Mouse (Mus musculus) liver, embryonic 16.5 days (tissue): ENCODE data around the gene Mical2. TPM values are rescaled to one million over a fixed set of nuclear protein-coding genes. Genes with fewer than 3 reads are reported as not detected.

Experiments
- ATAC-seq: fragments of 200-750 bp; cut with Nextera tagmentation; 2 replicates; pipeline ENCODE4 v1.8.0; 2017; ENCODE audit warnings: low read depth, mild to moderate bottlenecking, moderate number of reproducible peaks, moderate library complexity
- H3K27ac ChIP-seq: fragments of 300-500 bp; sonication (generic); 2 replicates; pipeline ENCODE4 v1.5.1; 2014; ENCODE audit warnings: mild to moderate bottlenecking, low read length
- H3K27me3 ChIP-seq: fragments of 300-500 bp; sonication (generic); 2 replicates; pipeline ENCODE4 v1.6.1; 2014; ENCODE audit warnings: low read depth, low read length, mixed read lengths; ENCODE audit not compliant: control insufficient read depth, insufficient read depth
- H3K36me3 ChIP-seq: fragments of 300-500 bp; sonication (generic); 2 replicates; pipeline ENCODE4 v1.6.1; 2014; ENCODE audit warnings: mild to moderate bottlenecking; ENCODE audit not compliant: control insufficient read depth, insufficient read depth
- H3K4me1 ChIP-seq: fragments of 300-500 bp; sonication (generic); 2 replicates; pipeline ENCODE4 v1.6.1; 2014; ENCODE audit warnings: low read depth, low read length, mixed read lengths; ENCODE audit not compliant: control insufficient read depth
- H3K4me2 ChIP-seq: fragments of 300-500 bp; sonication (generic); 2 replicates; pipeline ENCODE4 v1.6.1; 2014; ENCODE audit warnings: low read depth, low read length, mixed read lengths
- H3K4me3 ChIP-seq: fragments of 300-500 bp; sonication (generic); 2 replicates; pipeline ENCODE4 v1.5.1; 2014; ENCODE audit warnings: low read depth, mild to moderate bottlenecking, low read length
- H3K9ac ChIP-seq: fragments of 300-500 bp; sonication (generic); 2 replicates; pipeline ENCODE4 v1.6.1; 2014; ENCODE audit warnings: low read depth, low read length
- H3K9me3 ChIP-seq: fragments of 300-500 bp; sonication (generic); replicated peaks from 2 replicates; pipeline ENCODE4 v1.6.1; 2016; ENCODE audit warnings: low read length; ENCODE audit not compliant: control insufficient read depth
- WGBS: fragments of 180-500 bp; shearing (Covaris S2); extraction: QIAGEN DNeasy Blood & Tissue Kit; methylation state at CpG from one replicate; pipeline ENCODE4 v1.1.7; 2014; ENCODE audit not compliant: insufficient replicate concordance; 5-methylcytosine and 5-hydroxymethylcytosine counted together
- polyA plus RNA-seq: library from polyadenylated mRNA; unstranded; fragments of >200 nt; fragmentation: Nextera tagmentation; extraction: Ambion mirVana; gene quantifications from 2 replicates; pipeline ENCODE4 v1.2.1, GENCODE M21; 2015

The Mical2 gene
- polyA plus RNA-seq, 1 experiment from 2014 or later, result 1.9 TPM

DNA sequence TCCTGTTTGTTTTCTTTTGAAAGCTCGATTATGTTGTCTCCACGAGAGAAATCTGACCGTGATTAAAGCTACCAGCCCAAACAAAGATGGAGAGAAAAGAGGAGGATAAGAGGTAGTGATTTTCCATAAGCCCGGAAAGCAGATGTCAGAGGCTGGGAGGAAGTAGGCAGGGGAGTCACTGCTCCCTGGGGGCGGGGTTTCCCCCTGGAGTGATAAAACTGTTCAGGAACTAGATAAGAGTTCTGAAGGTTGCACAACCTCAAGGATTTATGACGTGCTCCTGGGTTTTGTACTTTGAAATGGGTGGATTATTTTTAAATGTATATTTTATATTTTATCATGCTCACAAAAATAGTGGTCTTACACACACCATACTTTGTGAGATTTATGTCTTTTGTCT is 8.4 kb upstream of the Mical2 start:
- H3K36me3 ChIP-seq, result no peaks in the 10 kb centered on the region
- H3K9ac ChIP-seq, result no peak overlapping the region
- 11% methylated on average over 6 of the region's 6 CpGs for WGBS
- no peak overlapping the region for H3K4me3 ChIP-seq
- no peaks in the 10 kb centered on the region for H3K4me1 ChIP-seq
- H3K27ac ChIP-seq, result no peak overlapping the region
- no peaks in the 10 kb centered on the region for H3K27me3 ChIP-seq
- H3K9me3 ChIP-seq, result no peaks in the 10 kb centered on the region
- 0 out of 2 replicates have a peak, but pooled peaks have one; percentile 30 for ATAC-seq
- H3K4me2 ChIP-seq, result no peak overlapping the region

- WGBS, result 38% methylated on average over 7 of the region's 7 CpGs
- Histone ChIP-seq H3K9me3 (no peaks in the 10 kb centered on the region), H3K4me1 (peaks cover 3% of the 10 kb centered on the region; the same call in 1 of the 2 replicates), H3K36me3 (no peaks in the 10 kb centered on the region), H3K9ac (no peak overlapping the region), H3K27me3 (no peaks in the 10 kb centered on the region; the same call in 1 of the 2 replicates), H3K27ac (no peak overlapping the region), H3K4me2 (no peak overlapping the region), H3K4me3 (no peak overlapping the region)
- no peak for ATAC-seq
Measured at GRCm38 (mm10) chr7:112222733-112223524, 2.7 kb upstream of the Mical2 start.

DNA sequence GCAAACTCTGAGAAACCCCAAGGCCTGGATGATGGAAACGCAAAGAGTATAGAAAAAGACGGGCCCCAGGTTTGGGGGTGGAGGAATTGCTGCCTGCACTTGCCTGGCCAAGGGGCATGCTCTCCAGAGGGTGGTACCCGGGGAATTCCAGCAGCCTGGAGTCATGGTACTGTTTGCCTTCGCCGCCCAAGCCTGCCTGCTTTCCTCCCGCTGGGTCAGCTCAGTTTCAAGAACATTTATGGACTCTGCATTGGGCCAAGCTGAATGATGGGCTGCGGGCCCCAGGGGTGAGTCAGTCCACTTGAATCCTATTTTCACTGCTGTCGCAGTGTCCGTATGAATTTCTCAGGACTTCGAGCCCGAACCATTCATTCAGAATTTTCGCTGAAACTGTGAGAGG is 802 bp upstream of the Mical2 start:
- Histone ChIP-seq H3K9me3 (no peaks in the 10 kb centered on the region), H3K9ac (no peak overlapping the region), H3K36me3 (no peaks in the 10 kb centered on the region), H3K4me3 (no peak overlapping the region), H3K4me2 (no peak overlapping the region), H3K27ac (no peak overlapping the region), H3K27me3 (no peaks in the 10 kb centered on the region; the same call in 1 of the 2 replicates), H3K4me1 (peaks cover 3% of the 10 kb centered on the region; the same call in 1 of the 2 replicates)
- ATAC-seq, result no peak
- 71% methylated on average over 12 of the region's 12 CpGs for WGBS

DNA sequence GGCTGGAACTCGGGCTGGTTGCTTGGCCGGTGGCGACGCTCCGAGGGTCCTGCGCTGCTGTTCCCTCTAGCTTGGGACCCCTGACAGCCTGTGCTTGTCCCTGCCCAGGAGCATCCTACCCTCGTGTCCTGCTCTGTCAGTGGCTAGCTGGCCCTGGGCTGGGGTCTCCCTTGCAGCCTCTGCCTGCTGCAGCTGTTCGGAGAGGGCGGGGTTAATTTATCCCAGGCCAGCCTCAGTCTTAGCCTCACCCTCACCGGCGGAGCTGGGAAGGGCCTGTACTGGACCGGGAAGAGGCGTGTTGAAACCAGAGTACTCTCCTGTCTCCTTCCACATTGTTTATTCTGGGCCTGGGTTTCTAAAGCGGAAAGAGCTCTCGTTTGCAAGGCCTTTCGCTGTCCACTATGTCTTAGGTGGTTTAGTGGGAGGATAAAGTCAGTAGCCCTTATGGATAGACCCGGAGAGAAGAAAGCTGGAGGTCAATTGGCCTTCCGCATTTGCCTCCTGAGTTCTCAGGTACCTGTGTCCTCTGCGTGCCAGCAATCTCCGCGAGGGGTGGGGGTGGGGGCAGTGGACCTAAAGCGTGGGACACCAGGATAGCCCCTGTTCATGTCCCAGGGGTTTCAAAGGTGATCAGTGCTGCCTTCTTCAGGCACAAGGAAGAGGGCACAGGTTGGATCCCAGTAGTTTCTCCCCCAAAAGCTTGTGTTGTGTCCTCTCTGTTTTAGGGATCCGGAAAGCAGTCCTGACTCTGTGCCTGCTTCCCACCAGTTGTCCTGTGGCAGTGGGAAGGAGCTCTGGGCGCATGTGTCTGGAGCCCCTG is 1.0 kb downstream of the Mical2 start:
- H3K4me3 ChIP-seq, result peak overlapping the region; percentile 58
- H3K9ac ChIP-seq, result peak overlapping the region; percentile 35; the same call in 1 of the 2 replicates
- peak overlapping the region; percentile 59 for H3K4me2 ChIP-seq
- H3K36me3 ChIP-seq, result no peaks in the 10 kb centered on the region
- no peaks in the 10 kb centered on the region for H3K9me3 ChIP-seq
- no peaks in the 10 kb centered on the region; the same call in 1 of the 2 replicates for H3K27me3 ChIP-seq
- ATAC-seq, result no peak
- no peak overlapping the region for H3K27ac ChIP-seq
- H3K4me1 ChIP-seq, result peaks cover 3% of the 10 kb centered on the region; the same call in 1 of the 2 replicates
- WGBS, result 18% methylated on average over 24 of the region's 24 CpGs

GRCm38 (mm10) chr7:112227266-112227562 is 1.6 kb downstream of the Mical2 start:
- no peak overlapping the region for H3K4me3 ChIP-seq
- H3K36me3 ChIP-seq, result no peaks in the 10 kb centered on the region
- peaks cover 3% of the 10 kb centered on the region; the same call in 1 of the 2 replicates for H3K4me1 ChIP-seq
- no peak overlapping the region for H3K27ac ChIP-seq
- H3K9ac ChIP-seq, result no peak overlapping the region
- H3K9me3 ChIP-seq, result no peaks in the 10 kb centered on the region
- no peak overlapping the region for H3K4me2 ChIP-seq
- no peak for ATAC-seq
- WGBS, result 68% methylated on average over 6 of the region's 6 CpGs
- no peaks in the 10 kb centered on the region; the same call in 1 of the 2 replicates for H3K27me3 ChIP-seq

GRCm38 (mm10) chr7:112228827-112229498 is 3.3 kb downstream of the Mical2 start:
- Histone ChIP-seq H3K4me2 (no peak overlapping the region), H3K36me3 (no peaks in the 10 kb centered on the region), H3K27ac (no peak overlapping the region), H3K4me3 (no peak overlapping the region), H3K4me1 (peaks cover 3% of the 10 kb centered on the region; the same call in 1 of the 2 replicates), H3K9me3 (no peaks in the 10 kb centered on the region), H3K27me3 (no peaks in the 10 kb centered on the region; the same call in 1 of the 2 replicates), H3K9ac (no peak overlapping the region)
- WGBS, result 73% methylated on average over 20 of the region's 20 CpGs
- ATAC-seq, result no peak

GRCm38 (mm10) chr7:112231731-112232130 is 6.1 kb downstream of the Mical2 start:
- WGBS, result 55% methylated on average over 7 of the region's 7 CpGs

GRCm38 (mm10) chr7:112233345-112234005 is 7.8 kb downstream of the Mical2 start:
- Histone ChIP-seq H3K9me3 (no peaks in the 10 kb centered on the region), H3K27me3 (no peaks in the 10 kb centered on the region), H3K4me1 (no peaks in the 10 kb centered on the region), H3K36me3 (no peaks in the 10 kb centered on the region), H3K9ac (no peak overlapping the region), H3K27ac (no peak overlapping the region), H3K4me3 (no peak overlapping the region), H3K4me2 (no peak overlapping the region)
- ATAC-seq, result no peak
- 47% methylated on average over 7 of the region's 7 CpGs for WGBS

More at GRCm38 (mm10) chr7:112231731-112232130, 6.1 kb downstream of the Mical2 start:
- Histone ChIP-seq H3K9ac (no peak overlapping the region), H3K9me3 (no peaks in the 10 kb centered on the region), H3K36me3 (no peaks in the 10 kb centered on the region), H3K4me1 (no peaks in the 10 kb centered on the region), H3K4me2 (no peak overlapping the region), H3K27ac (no peak overlapping the region), H3K27me3 (no peaks in the 10 kb centered on the region), H3K4me3 (no peak overlapping the region)
- no peak for ATAC-seq
